Mouse (Mus musculus) heart, adult 2 months (tissue): ENCODE data around the gene Bcl2l12.

ENCODE experiments used
- CTCF ChIP-seq: fragments of 200-600 bp; IDR thresholded peaks from 2 replicates; pipeline ENCODE4 v1.8.1; 2022; ENCODE audit warnings: antibody characterized with exemption, mild to moderate bottlenecking, moderate library complexity
- EP300 ChIP-seq: fragments of 200-500 bp; IDR thresholded peaks from 2 replicates; pipeline ENCODE4 v1.6.1; 2011; ENCODE audit warnings: low read depth, low read length, control low read depth; ENCODE audit not compliant: insufficient read depth
- POLR2A ChIP-seq: fragments of 200-500 bp; IDR thresholded peaks from 2 replicates; pipeline ENCODE4 v1.6.1; 2011; ENCODE audit warnings: mild to moderate bottlenecking, low read depth, low read length, control low read depth; ENCODE audit not compliant: insufficient read depth

DNA sequence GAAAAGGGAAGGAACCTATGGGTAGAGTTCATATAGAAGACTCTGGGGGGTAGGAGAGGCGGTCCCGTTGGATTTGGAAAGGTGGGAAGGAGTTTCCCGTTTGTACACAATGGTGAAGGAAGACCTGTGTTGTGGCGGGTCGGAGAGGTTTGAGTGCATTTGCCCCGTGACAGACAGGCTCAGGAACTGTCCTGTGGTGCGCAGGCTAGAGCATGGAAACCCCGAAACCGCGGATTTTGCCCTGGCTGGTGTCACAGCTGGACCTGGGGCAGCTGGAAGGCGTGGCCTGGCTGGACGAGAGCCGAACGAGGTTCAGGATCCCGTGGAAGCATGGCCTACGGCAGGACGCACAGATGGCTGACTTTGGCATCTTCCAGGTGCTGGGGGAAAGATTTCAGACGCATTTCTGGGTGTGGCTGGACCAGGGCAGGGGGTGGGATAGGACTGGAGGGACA, at the start of gene Bcl2l12:
- no peak for TF ChIP-seq POLR2A
- no peak for TF ChIP-seq CTCF
- no peak for TF ChIP-seq EP300
